Mouse (Mus musculus) limb, embryonic 10.5 days (tissue): ENCODE results near the gene Cnot6. TPM values are rescaled to one million over a fixed set of nuclear protein-coding genes. Genes with fewer than 3 reads are reported as not detected.

Source experiments
- DNase-seq: peaks from one replicate; pipeline ENCODE4 v3.0.0-alpha.2; 2017; ENCODE audit warnings: low spot score
- H3K27ac ChIP-seq: fragments of 300-500 bp; sonication (generic); 2 replicates; pipeline ENCODE4 v1.5.1; 2016; ENCODE audit warnings: mild to moderate bottlenecking
- H3K27me3 ChIP-seq: fragments of 300-500 bp; sonication (generic); 2 replicates; pipeline ENCODE4 v1.6.1; 2016; ENCODE audit warnings: low read depth, mild to moderate bottlenecking; ENCODE audit not compliant: poor library complexity, severe bottlenecking
- H3K36me3 ChIP-seq: fragments of 300-500 bp; sonication (generic); 2 replicates; pipeline ENCODE4 v1.6.1; 2016; ENCODE audit warnings: mild to moderate bottlenecking, moderate library complexity
- H3K4me1 ChIP-seq: fragments of 300-500 bp; sonication (generic); 2 replicates; pipeline ENCODE4 v1.6.1; 2016
- H3K4me3 ChIP-seq: fragments of 300-500 bp; sonication (generic); 2 replicates; pipeline ENCODE4 v1.5.1; 2016; ENCODE audit warnings: mild to moderate bottlenecking, moderate library complexity
- H3K9me3 ChIP-seq: fragments of 300-500 bp; sonication (generic); replicated peaks from 2 replicates; pipeline ENCODE4 v1.6.1; 2016; ENCODE audit warnings: mild to moderate bottlenecking
- WGBS: fragments of 180-500 bp; shearing (Covaris S2); methylation state at CpG from one replicate; pipeline ENCODE4 v1.1.7; 2016; 5-methylcytosine and 5-hydroxymethylcytosine counted together
- polyA plus RNA-seq: library from polyadenylated mRNA; unstranded; fragments of >200 nt; fragmentation: Nextera tagmentation; extraction: Ambion mirVana; gene quantifications from 2 replicates; pipeline ENCODE4 v1.2.1, GENCODE M21; 2016

Gene Cnot6
- polyA plus RNA-seq, 1 experiment from 2014 or later: 63.4 TPM

DNA sequence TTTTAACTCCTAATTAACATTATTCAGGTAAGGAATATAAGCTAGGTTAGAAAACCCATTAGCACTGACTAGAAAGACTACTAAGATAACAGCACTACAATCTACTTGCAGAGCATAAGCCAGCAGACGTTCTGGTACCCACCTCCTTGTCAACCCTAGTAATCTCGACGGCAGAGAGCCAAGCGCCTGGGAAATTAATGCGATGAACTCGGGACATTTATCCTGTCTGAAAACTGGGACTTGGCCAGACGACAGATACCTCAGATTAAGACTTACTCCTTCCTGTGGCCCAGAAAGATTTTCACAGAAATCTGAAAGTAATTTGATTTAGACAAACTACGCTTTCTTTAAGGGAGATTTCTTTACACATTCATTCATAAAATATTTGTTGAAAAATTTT lies 7.7 kb downstream of the Cnot6 start:
- no peak overlapping the region for H3K4me3 ChIP-seq
- H3K27me3 ChIP-seq: no peaks in the 10 kb centered on the region
- no peak overlapping the region for H3K27ac ChIP-seq
- H3K4me1 ChIP-seq: peaks cover 4% of the 10 kb centered on the region
- 92% methylated on average over 8 of the region's 8 CpGs for WGBS
- peaks cover 100% of the 10 kb centered on the region for H3K36me3 ChIP-seq
- no peaks in the 10 kb centered on the region for H3K9me3 ChIP-seq
- DNase-seq: no peak

DNA sequence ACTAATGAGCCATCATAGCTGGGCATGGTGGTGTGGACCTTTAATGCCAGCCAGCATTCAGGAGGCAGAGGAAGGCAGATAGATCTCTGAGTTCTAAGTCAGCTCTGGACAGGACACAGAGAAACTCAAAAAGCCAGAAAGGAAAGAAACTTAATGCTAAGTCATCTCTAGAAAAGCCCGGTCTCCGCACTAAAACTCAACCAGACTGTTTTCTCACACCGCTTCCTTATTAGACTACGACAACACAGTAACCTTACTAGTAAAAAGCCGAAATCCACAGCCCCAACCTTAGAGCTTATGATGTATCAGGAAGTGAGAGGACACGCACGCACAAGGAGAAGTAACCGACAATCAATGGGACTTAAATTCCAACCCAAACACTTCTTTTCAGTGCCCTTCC lies 10.5 kb downstream of the Cnot6 start:
- WGBS: 97% methylated on average over 8 of the region's 8 CpGs
- no peak for DNase-seq
- peaks cover 98% of the 10 kb centered on the region for H3K36me3 ChIP-seq

DNA sequence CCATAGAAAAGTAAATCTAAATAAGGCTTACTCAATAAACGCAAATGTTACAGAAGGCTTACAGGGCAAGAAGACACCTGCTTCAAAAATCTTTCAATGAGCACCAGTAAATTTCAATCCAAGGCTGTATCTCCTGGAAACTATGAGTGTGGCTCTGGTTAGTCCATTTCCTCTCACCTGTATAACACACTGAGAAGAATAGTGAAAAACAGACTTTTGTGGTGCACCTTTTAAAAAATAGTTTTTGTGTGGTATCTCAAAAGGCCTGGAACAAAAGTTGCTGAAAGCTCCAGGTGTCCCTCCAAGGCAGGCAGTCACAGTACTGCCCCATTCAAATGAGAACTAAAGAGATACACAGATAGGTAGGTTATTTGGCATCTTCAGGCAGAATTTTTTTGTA lies 13.4 kb downstream of the Cnot6 start:
- no peak overlapping the region for H3K27ac ChIP-seq
- no peaks in the 10 kb centered on the region for H3K27me3 ChIP-seq
- no peaks in the 10 kb centered on the region for H3K9me3 ChIP-seq
- no peak for DNase-seq
- peaks cover 97% of the 10 kb centered on the region for H3K36me3 ChIP-seq
- no peak overlapping the region for H3K4me3 ChIP-seq
- WGBS: 95% methylated on average over 1 of the region's 1 CpGs
- no peaks in the 10 kb centered on the region for H3K4me1 ChIP-seq

More for the DNA sequence above, 10.5 kb downstream of the Cnot6 start:
- Histone ChIP-seq H3K9me3 (no peaks in the 10 kb centered on the region), H3K4me1 (no peaks in the 10 kb centered on the region), H3K27me3 (no peaks in the 10 kb centered on the region), H3K4me3 (no peak overlapping the region), H3K27ac (no peak overlapping the region)

- Histone ChIP-seq H3K27ac (no peak overlapping the region), H3K4me3 (no peak overlapping the region), H3K4me1 (no peaks in the 10 kb centered on the region), H3K27me3 (no peaks in the 10 kb centered on the region), H3K36me3 (peaks cover 95% of the 10 kb centered on the region), H3K9me3 (no peaks in the 10 kb centered on the region)
- no peak for DNase-seq
- 95% methylated on average over 5 of the region's 5 CpGs for WGBS
Observed at GRCm38 (mm10) chr11:49697779-49698178, 14.7 kb downstream of the Cnot6 start.

DNA sequence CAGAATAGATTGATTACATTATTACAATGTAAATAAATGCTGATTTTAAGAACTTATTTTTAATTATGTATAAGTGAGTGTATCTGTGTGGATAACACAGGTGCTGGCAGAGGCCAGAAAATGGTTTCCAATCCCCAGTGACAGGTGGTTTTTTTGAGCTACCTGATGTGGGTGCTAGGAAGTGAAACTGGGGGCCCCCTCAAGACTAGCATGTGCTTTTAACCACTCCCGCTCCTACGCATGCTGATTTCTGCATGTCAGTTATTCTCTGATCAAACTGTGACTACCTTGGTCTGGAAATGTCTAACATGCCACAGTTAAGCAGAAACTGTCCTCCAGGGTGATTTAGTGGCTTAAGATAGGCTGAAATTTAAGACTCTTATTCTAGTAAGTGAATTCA lies 16.1 kb downstream of the Cnot6 start:
- WGBS: 93% methylated on average over 2 of the region's 2 CpGs
- Histone ChIP-seq H3K36me3 (peaks cover 95% of the 10 kb centered on the region), H3K27me3 (no peaks in the 10 kb centered on the region), H3K4me1 (no peaks in the 10 kb centered on the region), H3K9me3 (no peaks in the 10 kb centered on the region), H3K27ac (no peak overlapping the region), H3K4me3 (no peak overlapping the region)
- DNase-seq: no peak

- Histone ChIP-seq H3K27me3 (no peaks in the 10 kb centered on the region), H3K4me3 (no peak overlapping the region), H3K9me3 (no peaks in the 10 kb centered on the region), H3K4me1 (no peaks in the 10 kb centered on the region), H3K27ac (no peak overlapping the region), H3K36me3 (peaks cover 95% of the 10 kb centered on the region)
- no peak for DNase-seq
- 92% methylated on average over 2 of the region's 2 CpGs for WGBS
Observed at GRCm38 (mm10) chr11:49695695-49696094, 16.8 kb downstream of the Cnot6 start.

- no peak for DNase-seq
- H3K27me3 ChIP-seq: no peaks in the 10 kb centered on the region
- H3K4me3 ChIP-seq: no peak overlapping the region
- no peak overlapping the region for H3K27ac ChIP-seq
- no peaks in the 10 kb centered on the region for H3K9me3 ChIP-seq
- peaks cover 95% of the 10 kb centered on the region for H3K36me3 ChIP-seq
- WGBS: 94% methylated on average over 3 of the region's 3 CpGs
- no peaks in the 10 kb centered on the region for H3K4me1 ChIP-seq
Observed at GRCm38 (mm10) chr11:49695013-49695412, 17.5 kb downstream of the Cnot6 start.

DNA sequence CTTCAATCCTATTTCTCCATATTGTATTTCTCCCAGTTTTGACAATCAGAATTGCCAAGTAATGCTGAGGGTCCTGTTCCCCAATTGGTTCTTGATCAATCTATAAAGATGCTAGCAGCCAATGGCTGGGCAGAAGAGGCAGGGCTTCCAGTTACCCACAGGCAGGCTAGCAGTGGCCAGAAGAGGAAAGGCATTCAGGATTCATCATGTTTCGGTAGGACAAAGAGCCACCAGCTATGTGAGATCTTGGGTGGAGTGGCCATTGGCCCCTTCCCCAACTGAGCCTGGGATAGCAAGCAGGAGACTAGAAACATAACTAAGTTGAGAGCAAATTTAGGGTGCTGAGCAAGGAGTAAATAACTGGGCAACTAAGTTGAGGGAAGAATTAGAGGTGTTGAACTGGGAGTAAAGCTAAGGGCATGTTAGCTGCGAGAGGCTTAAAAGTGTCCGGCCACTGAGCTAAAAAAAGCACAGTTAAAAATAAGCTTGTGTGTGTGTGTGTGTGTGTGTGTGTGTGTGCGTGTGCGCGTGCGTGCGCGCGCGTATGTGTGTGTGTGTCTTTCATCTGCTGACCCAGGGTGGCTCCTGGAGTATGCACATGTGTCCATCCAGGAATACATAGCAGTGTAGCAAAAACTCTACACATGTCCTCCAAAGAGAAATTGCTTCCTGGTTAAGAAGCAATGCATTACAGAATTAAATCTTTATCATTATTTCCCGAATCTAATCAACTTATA lies 28.1 kb downstream of the Cnot6 start:
- WGBS: 95% methylated on average over 12 of the region's 12 CpGs
- DNase-seq: no peak
- Histone ChIP-seq H3K9me3 (no peaks in the 10 kb centered on the region), H3K4me3 (no peak overlapping the region), H3K27ac (no peak overlapping the region), H3K27me3 (no peaks in the 10 kb centered on the region), H3K4me1 (no peaks in the 10 kb centered on the region), H3K36me3 (peaks cover 97% of the 10 kb centered on the region)

DNA sequence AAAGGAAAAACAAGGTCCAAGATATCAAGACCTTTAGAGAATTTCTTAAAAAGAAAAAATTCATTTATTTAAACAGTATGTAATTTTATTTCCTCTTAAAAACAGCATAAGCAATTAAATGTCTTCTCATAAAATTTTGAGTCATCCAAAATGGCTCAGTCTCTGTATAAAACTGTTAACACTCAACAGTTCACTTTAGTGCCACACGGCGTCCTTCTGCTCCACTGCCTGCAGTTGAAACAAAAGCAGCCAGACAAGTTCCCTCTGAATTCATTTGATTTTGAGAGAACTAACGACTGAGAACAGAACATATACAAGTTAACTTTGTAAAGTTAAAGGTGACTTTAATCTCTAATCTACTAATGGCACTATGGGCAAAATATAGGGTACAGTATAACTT lies 39.1 kb downstream of the Cnot6 start:
- peaks cover 90% of the 10 kb centered on the region for H3K36me3 ChIP-seq

GRCm38 (mm10) chr11:49665462-49665861 lies 47.1 kb downstream of the Cnot6 start:
- H3K9me3 ChIP-seq: no peaks in the 10 kb centered on the region
- 81% methylated on average over 4 of the region's 4 CpGs for WGBS
- H3K4me3 ChIP-seq: no peak overlapping the region
- peaks cover 29% of the 10 kb centered on the region for H3K36me3 ChIP-seq
- H3K27me3 ChIP-seq: no peaks in the 10 kb centered on the region
- no peaks in the 10 kb centered on the region for H3K4me1 ChIP-seq
- no peak for DNase-seq
- no peak overlapping the region for H3K27ac ChIP-seq

More for the DNA sequence above, 39.1 kb downstream of the Cnot6 start:
- no peaks in the 10 kb centered on the region for H3K9me3 ChIP-seq
- H3K27ac ChIP-seq: no peak overlapping the region
- H3K4me3 ChIP-seq: no peak overlapping the region
- no peak for DNase-seq
- H3K4me1 ChIP-seq: no peaks in the 10 kb centered on the region
- 88% methylated on average over 3 of the region's 3 CpGs for WGBS
- no peaks in the 10 kb centered on the region for H3K27me3 ChIP-seq

DNA sequence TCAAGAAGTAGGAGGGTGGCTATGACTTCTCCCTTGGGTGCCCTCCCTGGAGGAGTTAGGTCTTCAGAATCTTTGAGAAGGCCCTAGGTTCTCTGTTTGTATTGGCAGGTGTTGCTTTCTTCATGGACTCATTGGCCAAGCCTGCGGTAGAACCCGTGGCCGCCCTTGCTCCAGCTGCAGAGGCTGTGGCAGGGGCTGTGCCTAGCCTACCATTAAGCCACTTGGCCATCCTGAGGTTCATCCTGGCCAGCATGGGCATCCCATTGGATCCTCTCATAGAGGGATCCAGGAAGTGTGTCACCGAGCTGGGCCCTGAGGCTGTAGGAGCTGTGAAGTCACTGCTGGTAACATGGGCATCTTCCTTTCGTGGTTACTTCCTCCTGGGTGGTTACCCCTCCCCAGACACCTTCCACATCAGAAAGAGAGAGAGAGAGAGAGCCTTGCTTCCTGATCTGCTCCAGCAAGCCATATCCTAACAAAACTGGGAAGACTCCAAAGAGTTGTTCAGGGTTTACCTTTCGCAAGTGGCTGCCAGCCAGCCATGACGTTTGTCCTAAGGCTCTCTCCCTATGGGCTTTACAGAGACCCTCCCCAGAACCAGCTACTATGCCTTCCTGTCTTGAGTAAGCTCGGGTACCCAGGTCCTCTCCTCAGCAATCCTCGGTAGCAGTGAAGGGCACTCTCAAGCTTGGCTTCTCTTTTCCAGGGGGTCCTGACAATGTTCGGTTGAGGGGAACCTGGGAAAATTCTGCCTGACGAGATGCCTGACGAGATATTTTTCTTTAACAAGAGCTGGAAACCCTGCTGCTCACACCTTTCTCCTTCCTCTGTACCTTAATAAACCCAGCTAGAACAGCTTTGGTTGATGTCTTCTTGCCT lies 48.0 kb downstream of the Cnot6 start:
- Histone ChIP-seq H3K9me3 (no peaks in the 10 kb centered on the region), H3K4me3 (no peak overlapping the region), H3K4me1 (no peaks in the 10 kb centered on the region), H3K36me3 (peaks cover 20% of the 10 kb centered on the region), H3K27me3 (no peaks in the 10 kb centered on the region), H3K27ac (no peak overlapping the region)
- WGBS: 81% methylated on average over 12 of the region's 12 CpGs
- no peak for DNase-seq

- H3K27me3 ChIP-seq: no peaks in the 10 kb centered on the region
- peak; percentile 28 for DNase-seq
- H3K9me3 ChIP-seq: no peaks in the 10 kb centered on the region
- no peak within 1 kb of the TSS for H3K27ac ChIP-seq
- H3K4me3 ChIP-seq: no peak within 1 kb of the TSS
- 89% methylated on average over 5 of the region's 5 CpGs for WGBS
- peaks cover 8% of the 10 kb centered on the region for H3K36me3 ChIP-seq
- 0 out of 2 replicates have a peak, but pooled peaks cover 5% of the 10 kb centered on the region for H3K4me1 ChIP-seq
Observed at GRCm38 (mm10) chr11:49663310-49663709, 49.2 kb downstream of the Cnot6 start, which contains the start of gene Scgb3a1. Gene Scgb3a1, plus strand, starts transcription at chr11:49663610.

DNA sequence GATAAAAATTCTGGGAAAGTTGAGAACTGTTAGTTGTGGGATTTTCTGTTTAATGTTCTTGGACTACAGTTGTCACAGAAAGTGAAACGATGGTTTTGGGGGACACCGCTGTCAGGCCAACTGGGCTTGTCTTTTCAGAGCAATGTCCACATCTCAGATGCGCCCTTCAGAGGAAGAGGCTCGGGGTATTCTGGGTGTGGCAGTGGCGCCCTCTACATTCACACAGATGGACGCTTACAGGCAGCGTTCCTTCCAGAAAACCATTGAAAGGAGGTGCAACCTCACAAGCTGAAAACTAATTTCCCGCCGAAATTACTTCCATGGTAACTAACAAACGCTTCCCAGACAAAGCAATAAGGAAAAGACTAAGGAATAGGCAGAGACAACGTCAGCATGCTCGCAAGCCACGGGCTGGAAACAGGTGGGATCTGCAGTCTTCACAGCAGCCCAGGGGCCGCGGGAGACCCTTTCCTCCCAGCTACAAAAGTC lies 50.2 kb downstream of the Cnot6 start:
- no peaks in the 10 kb centered on the region for H3K27me3 ChIP-seq
- peak; percentile 29 for DNase-seq
- H3K9me3 ChIP-seq: no peaks in the 10 kb centered on the region
- no peaks in the 10 kb centered on the region for H3K36me3 ChIP-seq
- H3K27ac ChIP-seq: no peak overlapping the region
- H3K4me3 ChIP-seq: no peak overlapping the region
- 61% methylated on average over 15 of the region's 15 CpGs for WGBS
- H3K4me1 ChIP-seq: 0 out of 2 replicates have a peak, but pooled peaks cover 5% of the 10 kb centered on the region
